Mouse (Mus musculus) CH12.LX (cell line): ENCODE measurements around the gene Slc1a7.

Experiments
- CHD1 ChIP-seq: IDR thresholded peaks from 2 replicates; pipeline ENCODE4 v1.6.1; 2012; ENCODE audit warnings: low read depth, low read length, improper control_type of control experiment, inconsistent platforms
- CTCF ChIP-seq, 2 experiments: IDR thresholded peaks in 1 of 2; conservative IDR thresholded peaks in 1 of 2; 2 replicates each; pipeline ENCODE4 v1.5.1; 2011 to 2012; ENCODE audit warnings: low read depth in 2 of 2, low read length in 2 of 2, improper control_type of control experiment in 1 of 2, inconsistent platforms in 1 of 2, mild to moderate bottlenecking in 1 of 2, moderate library complexity in 1 of 2
- EP300 ChIP-seq: IDR thresholded peaks from 2 replicates; pipeline ENCODE4 v1.6.1; 2011; ENCODE audit warnings: low read length, improper control_type of control experiment
- IRF4 ChIP-seq: IDR thresholded peaks from 2 replicates; pipeline ENCODE4 v1.6.1; 2014; ENCODE audit warnings: low read depth, mild to moderate bottlenecking, inconsistent platforms, low read length, improper control_type of control experiment
- PAX5 ChIP-seq: IDR thresholded peaks from 2 replicates; pipeline ENCODE4 v1.6.1; 2012; ENCODE audit warnings: low read length, inconsistent platforms, mixed read lengths
- POLR2A ChIP-seq: IDR thresholded peaks from 2 replicates; pipeline ENCODE4 v1.6.1; 2011; ENCODE audit warnings: low read depth, mild to moderate bottlenecking, improper control_type of control experiment, low read length
- POLR2AphosphoS2 ChIP-seq: IDR thresholded peaks from 2 replicates; pipeline ENCODE4 v1.6.1; 2011; ENCODE audit warnings: low read depth, low read length, improper control_type of control experiment
- TCF12 ChIP-seq: IDR thresholded peaks from 2 replicates; pipeline ENCODE4 v1.6.1; 2014; ENCODE audit warnings: low read depth, mild to moderate bottlenecking, inconsistent platforms, low read length, improper control_type of control experiment

DNA sequence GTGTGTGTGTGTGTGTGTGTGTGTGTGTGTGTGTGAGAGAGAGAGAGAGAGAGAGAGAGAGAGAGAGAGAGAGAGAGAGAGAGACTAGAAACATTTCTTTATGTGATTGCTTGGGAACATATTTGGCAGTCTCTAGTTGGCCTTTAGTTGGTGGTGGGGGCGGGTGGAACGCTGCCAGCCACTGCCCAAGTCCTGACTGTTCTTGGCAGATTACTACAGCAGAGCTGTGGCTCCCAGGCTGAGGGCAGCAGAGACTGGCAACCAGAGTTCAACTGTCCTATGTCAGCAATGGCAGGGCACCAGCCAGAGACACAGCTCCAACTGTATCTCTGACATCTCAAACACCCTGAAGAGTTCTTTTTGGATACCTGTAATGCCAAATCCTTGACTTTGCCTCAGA is 24.0 kb upstream of the Slc1a7 start:
- TF ChIP-seq POLR2AphosphoS2 (no peak), CTCF (conservative IDR thresholded peaks at IDR 0.05 in 1 of 2, IDR thresholded peaks at IDR 0.05 in 1 of 2; ENCODE audit: low read depth in 2 of 2, low read length in 2 of 2) (no peak), PAX5 (no peak), POLR2A (no peak), EP300 (no peak), CHD1 (no peak), TCF12 (no peak), IRF4 (no peak)
